Mouse (Mus musculus) stomach, embryonic 16.5 days (tissue): ENCODE results near the gene Lekr1. TPM values are rescaled to one million over a fixed set of nuclear protein-coding genes. Genes with fewer than 3 reads are reported as not detected.
"Not testable (repeated sequence)": the region's sequence is repeated elsewhere in the genome, so short reads cannot be mapped to it uniquely, and the experiment has no call there.

ENCODE experiments used
- ATAC-seq: fragments of 200-750 bp; cut with Nextera tagmentation; 2 replicates; pipeline ENCODE4 v1.8.0; 2017; ENCODE audit warnings: moderate number of reproducible peaks, moderate TSS enrichment; ENCODE audit not compliant: insufficient read depth, low FRiP score
- H3K27ac ChIP-seq: fragments of 300-500 bp; sonication (generic); 2 replicates; pipeline ENCODE4 v1.5.1; 2014; ENCODE audit warnings: low read length
- H3K27me3 ChIP-seq: fragments of 300-500 bp; sonication (generic); 2 replicates; pipeline ENCODE4 v1.6.1; 2014; ENCODE audit warnings: low read length, control low read depth, mixed read lengths; ENCODE audit not compliant: control insufficient read depth, insufficient read depth
- H3K36me3 ChIP-seq: fragments of 300-500 bp; sonication (generic); 2 replicates; pipeline ENCODE4 v1.6.1; 2014; ENCODE audit warnings: low read length; ENCODE audit not compliant: control insufficient read depth, insufficient read depth
- H3K4me1 ChIP-seq: fragments of 300-500 bp; sonication (generic); 2 replicates; pipeline ENCODE4 v1.6.1; 2014; ENCODE audit warnings: low read length, control low read depth, mixed read lengths; ENCODE audit not compliant: control insufficient read depth, insufficient read depth
- H3K4me2 ChIP-seq: fragments of 300-500 bp; sonication (generic); 2 replicates; pipeline ENCODE4 v1.6.1; 2014; ENCODE audit warnings: low read depth, low read length, mixed read lengths
- H3K4me3 ChIP-seq: fragments of 300-500 bp; sonication (generic); replicated peaks from 2 replicates; pipeline ENCODE4 v1.5.1; 2014; ENCODE audit warnings: mild to moderate bottlenecking, low read length
- H3K9ac ChIP-seq: fragments of 300-500 bp; sonication (generic); 2 replicates; pipeline ENCODE4 v1.6.1; 2014; ENCODE audit warnings: low read length
- H3K9me3 ChIP-seq: fragments of 300-500 bp; sonication (generic); replicated peaks from 2 replicates; pipeline ENCODE4 v1.6.1; 2016; ENCODE audit warnings: low read length, control low read depth; ENCODE audit not compliant: control insufficient read depth
- WGBS: fragments of 180-500 bp; shearing (Covaris S2); extraction: QIAGEN DNeasy Blood & Tissue Kit; methylation state at CpG from one replicate; pipeline ENCODE4 v1.1.7; 2014; 5-methylcytosine and 5-hydroxymethylcytosine counted together
- polyA plus RNA-seq: library from polyadenylated mRNA; unstranded; fragments of >200 nt; fragmentation: Nextera tagmentation; extraction: Ambion mirVana; gene quantifications from 2 replicates; pipeline ENCODE4 v1.2.1, GENCODE M21; 2015

Gene Lekr1
- polyA plus RNA-seq, 1 experiment from 2014 or later, result 7.9 TPM

- no peak for ATAC-seq
- Histone ChIP-seq H3K36me3 (no peaks in the 10 kb centered on the region), H3K4me1 (no peaks in the 10 kb centered on the region), H3K27me3 (no peaks in the 10 kb centered on the region), H3K9ac (no peak overlapping the region), H3K4me2 (no peak overlapping the region), H3K27ac (no peak overlapping the region), H3K9me3 (no peaks in the 10 kb centered on the region), H3K4me3 (no peak overlapping the region)
- 84% methylated on average over 2 of the region's 2 CpGs for WGBS
Measured at GRCm38 (mm10) chr3:65717406-65717805, 51.4 kb downstream of the Lekr1 start.

- Histone ChIP-seq H3K4me1 (no peaks in the 10 kb centered on the region), H3K9me3 (no peaks in the 10 kb centered on the region), H3K4me3 (no peak overlapping the region), H3K36me3 (no peaks in the 10 kb centered on the region), H3K27me3 (no peaks in the 10 kb centered on the region), H3K9ac (no peak overlapping the region), H3K4me2 (no peak overlapping the region), H3K27ac (no peak overlapping the region)
- ATAC-seq, result no peak
- 78% methylated on average over 4 of the region's 4 CpGs for WGBS
Measured at GRCm38 (mm10) chr3:65722897-65723296, 56.9 kb downstream of the Lekr1 start.

GRCm38 (mm10) chr3:65723664-65724063 lies 57.6 kb downstream of the Lekr1 start:
- Histone ChIP-seq H3K4me2 (no peak overlapping the region), H3K4me3 (no peak overlapping the region), H3K9me3 (no peaks in the 10 kb centered on the region), H3K36me3 (no peaks in the 10 kb centered on the region), H3K4me1 (no peaks in the 10 kb centered on the region), H3K27me3 (no peaks in the 10 kb centered on the region), H3K27ac (no peak overlapping the region), H3K9ac (no peak overlapping the region)
- ATAC-seq, result no peak
- WGBS, result 72% methylated on average over 4 of the region's 4 CpGs

- ATAC-seq, result no peak
- no peaks in the 10 kb centered on the region for H3K36me3 ChIP-seq
- no peak overlapping the region for H3K4me3 ChIP-seq
- no peak overlapping the region for H3K4me2 ChIP-seq
- no peak overlapping the region for H3K9ac ChIP-seq
- H3K4me1 ChIP-seq, result no peaks in the 10 kb centered on the region
- no peaks in the 10 kb centered on the region for H3K9me3 ChIP-seq
- no peak overlapping the region for H3K27ac ChIP-seq
- WGBS, result 64% methylated on average over 4 of the region's 4 CpGs
- H3K27me3 ChIP-seq, result no peaks in the 10 kb centered on the region
Measured at GRCm38 (mm10) chr3:65737816-65738215, 71.8 kb downstream of the Lekr1 start.

- Histone ChIP-seq H3K36me3 (no peaks in the 10 kb centered on the region), H3K27me3 (no peaks in the 10 kb centered on the region), H3K9me3 (no peaks in the 10 kb centered on the region), H3K4me1 (no peaks in the 10 kb centered on the region), H3K4me2 (no peak overlapping the region), H3K4me3 (no peak overlapping the region), H3K27ac (no peak overlapping the region), H3K9ac (no peak overlapping the region)
- ATAC-seq, result no peak
- 74% methylated on average over 4 of the region's 4 CpGs for WGBS
Measured at GRCm38 (mm10) chr3:65744936-65745335, 78.9 kb downstream of the Lekr1 start.

GRCm38 (mm10) chr3:65764511-65765508 lies 98.8 kb downstream of the Lekr1 start:
- H3K27me3 ChIP-seq, result no peaks in the 10 kb centered on the region
- H3K27ac ChIP-seq, result no peak overlapping the region
- H3K4me2 ChIP-seq, result no peak overlapping the region
- ATAC-seq, result no peak
- no peak overlapping the region for H3K4me3 ChIP-seq
- no peaks in the 10 kb centered on the region for H3K36me3 ChIP-seq
- no peak overlapping the region for H3K9ac ChIP-seq
- 77% methylated on average over 20 of the region's 20 CpGs for WGBS
- H3K4me1 ChIP-seq, result no peaks in the 10 kb centered on the region
- no peaks in the 10 kb centered on the region for H3K9me3 ChIP-seq

- no peaks in the 10 kb centered on the region for H3K27me3 ChIP-seq
- no peaks in the 10 kb centered on the region for H3K9me3 ChIP-seq
- H3K4me2 ChIP-seq, result no peak overlapping the region
- H3K4me1 ChIP-seq, result no peaks in the 10 kb centered on the region
- H3K4me3 ChIP-seq, result no peak overlapping the region
- H3K27ac ChIP-seq, result no peak overlapping the region
- H3K9ac ChIP-seq, result no peak overlapping the region
- no peaks in the 10 kb centered on the region for H3K36me3 ChIP-seq
- no peak for ATAC-seq
Measured at GRCm38 (mm10) chr3:65766387-65766786, 100.4 kb downstream of the Lekr1 start.

GRCm38 (mm10) chr3:65767202-65767862 lies 101.3 kb downstream of the Lekr1 start:
- H3K4me3 ChIP-seq, result no peak overlapping the region
- WGBS, result 71% methylated on average over 6 of the region's 6 CpGs
- H3K27ac ChIP-seq, result no peak overlapping the region
- no peaks in the 10 kb centered on the region for H3K4me1 ChIP-seq
- ATAC-seq, result no peak
- no peak overlapping the region for H3K9ac ChIP-seq
- no peak overlapping the region for H3K4me2 ChIP-seq
- no peaks in the 10 kb centered on the region for H3K36me3 ChIP-seq
- H3K9me3 ChIP-seq, result no peaks in the 10 kb centered on the region
- H3K27me3 ChIP-seq, result no peaks in the 10 kb centered on the region

- not testable (repeated sequence) for H3K9me3 ChIP-seq, H3K4me1 ChIP-seq, ATAC-seq, H3K4me3 ChIP-seq, H3K27me3 ChIP-seq, H3K9ac ChIP-seq, H3K27ac ChIP-seq, H3K4me2 ChIP-seq, H3K36me3 ChIP-seq
- WGBS, result 89% methylated on average over 6 of the region's 7 CpGs
Measured at GRCm38 (mm10) chr3:65769666-65770065, 103.6 kb downstream of the Lekr1 start.
